Mouse (Mus musculus) midbrain, postnatal 0 days (tissue): ENCODE measurements around the gene Wwox. TPM values are rescaled to one million over a fixed set of nuclear protein-coding genes. Genes with fewer than 3 reads are reported as not detected.
A peak's percentile ranks its signal among the peaks of the same experiment; 100 is the strongest.

ENCODE experiments used
- ATAC-seq: fragments of 200-750 bp; cut with Nextera tagmentation; 2 replicates; pipeline ENCODE4 v1.8.0; 2017; ENCODE audit warnings: moderate number of reproducible peaks, mild to moderate bottlenecking, moderate TSS enrichment, moderate library complexity; ENCODE audit not compliant: low FRiP score
- DNase-seq: peaks from one replicate; pipeline ENCODE4 v3.0.0-alpha.2; 2015; ENCODE audit warnings: low spot score
- H3K27ac ChIP-seq: fragments of 300-500 bp; sonication (generic); 2 replicates; pipeline ENCODE4 v1.5.1; 2014; ENCODE audit warnings: low read depth, mild to moderate bottlenecking, low read length, mixed read lengths
- H3K27me3 ChIP-seq: fragments of 300-500 bp; sonication (generic); 2 replicates; pipeline ENCODE4 v1.6.1; 2014; ENCODE audit warnings: low read length, control low read depth, mixed read lengths; ENCODE audit not compliant: insufficient read depth
- H3K36me3 ChIP-seq: fragments of 300-500 bp; sonication (generic); 2 replicates; pipeline ENCODE4 v1.6.1; 2014; ENCODE audit warnings: low read length, control low read depth, mixed read lengths; ENCODE audit not compliant: insufficient read depth
- H3K4me1 ChIP-seq: fragments of 300-500 bp; sonication (generic); 2 replicates; pipeline ENCODE4 v1.6.1; 2014; ENCODE audit warnings: mild to moderate bottlenecking, control low read depth, antibody characterized with exemption, low read length, mixed read lengths; ENCODE audit not compliant: insufficient read depth
- H3K4me2 ChIP-seq: fragments of 300-500 bp; sonication (generic); 2 replicates; pipeline ENCODE4 v1.6.1; 2014; ENCODE audit warnings: low read depth, mild to moderate bottlenecking, low read length, mixed read lengths; ENCODE audit not compliant: poor library complexity, severe bottlenecking
- H3K4me3 ChIP-seq: fragments of 300-500 bp; sonication (generic); 2 replicates; pipeline ENCODE4 v1.5.1; 2014; ENCODE audit warnings: low read depth, mild to moderate bottlenecking, low read length, moderate library complexity
- H3K9ac ChIP-seq: fragments of 300-500 bp; sonication (generic); replicated peaks from 2 replicates; pipeline ENCODE4 v1.6.1; 2014; ENCODE audit warnings: mild to moderate bottlenecking, low read length, moderate library complexity, mixed read lengths; ENCODE audit not compliant: poor library complexity, severe bottlenecking
- H3K9me3 ChIP-seq: fragments of 300-500 bp; sonication (generic); 2 replicates; pipeline ENCODE4 v1.6.1; 2016; ENCODE audit warnings: low read length, control low read depth
- CTCF ChIP-seq: IDR thresholded peaks from 2 replicates; pipeline ENCODE4 v1.5.1; 2016; ENCODE audit warnings: antibody characterized with exemption, mild to moderate bottlenecking
- WGBS: fragments of 180-500 bp; shearing (Covaris S2); extraction: QIAGEN DNeasy Blood & Tissue Kit; methylation state at CpG from one replicate; pipeline ENCODE4 v1.1.7; 2014; 5-methylcytosine and 5-hydroxymethylcytosine counted together
- polyA plus RNA-seq: library from polyadenylated mRNA; unstranded; fragments of >200 nt; fragmentation: Nextera tagmentation; extraction: Ambion mirVana; gene quantifications from 2 replicates; pipeline ENCODE4 v1.2.1, GENCODE M21; 2015
- total RNA-seq: library from RNA; depleted of rRNA; stranded (reverse); fragments of >200 nt; gene quantifications from 2 replicates; pipeline ENCODE4 v1.2.3, GENCODE M21; 2014

The Wwox gene
- total and polyA plus RNA-seq, 2 experiments from 2014 or later = 15.4 to 17.2 TPM

- Histone ChIP-seq H3K36me3 (no peaks in the 10 kb centered on the region), H3K4me1 (no peaks in the 10 kb centered on the region), H3K27me3 (no peaks in the 10 kb centered on the region), H3K9ac (no peak overlapping the region), H3K4me3 (no peak overlapping the region), H3K27ac (no peak overlapping the region), H3K9me3 (no peaks in the 10 kb centered on the region), H3K4me2 (no peak overlapping the region)
- 79% methylated on average over 15 of the region's 15 CpGs for WGBS
- ATAC-seq (no peak), DNase-seq (no peak)
- no peak for TF ChIP-seq CTCF
Measured at GRCm38 (mm10) chr8:114455953-114456352, 16.5 kb downstream of the Wwox start.

- ATAC-seq = no peak
- no peak overlapping the region for H3K4me2 ChIP-seq
- H3K9ac ChIP-seq = no peak overlapping the region
- H3K27me3 ChIP-seq = no peaks in the 10 kb centered on the region
- no peak overlapping the region for H3K4me3 ChIP-seq
- H3K9me3 ChIP-seq = no peaks in the 10 kb centered on the region
- no peak overlapping the region for H3K27ac ChIP-seq
- TF ChIP-seq CTCF = no peak
- H3K4me1 ChIP-seq = peaks cover 2% of the 10 kb centered on the region; the same call in 1 of the 2 replicates
- H3K36me3 ChIP-seq = no peaks in the 10 kb centered on the region
- 72% methylated on average over 25 of the region's 25 CpGs for WGBS
- DNase-seq = no peak
Measured at GRCm38 (mm10) chr8:114458113-114458784, 18.8 kb downstream of the Wwox start.

- DNase-seq = no peak
- ATAC-seq = no peak
- H3K4me2 ChIP-seq = no peak overlapping the region
- no peak overlapping the region for H3K27ac ChIP-seq
- H3K27me3 ChIP-seq = no peaks in the 10 kb centered on the region
- peaks cover 5% of the 10 kb centered on the region; the same call in 1 of the 2 replicates for H3K4me1 ChIP-seq
- peak; percentile 25 for TF ChIP-seq CTCF
- no peaks in the 10 kb centered on the region for H3K9me3 ChIP-seq
- H3K4me3 ChIP-seq = no peak overlapping the region
- H3K9ac ChIP-seq = no peak overlapping the region
- WGBS = 60% methylated on average over 5 of the region's 5 CpGs
- H3K36me3 ChIP-seq = no peaks in the 10 kb centered on the region
Measured at GRCm38 (mm10) chr8:114460600-114460999, 21.1 kb downstream of the Wwox start.

- no peak overlapping the region for H3K4me3 ChIP-seq
- no peak overlapping the region for H3K4me2 ChIP-seq
- H3K36me3 ChIP-seq = no peaks in the 10 kb centered on the region
- peaks cover 5% of the 10 kb centered on the region; the same call in 1 of the 2 replicates for H3K4me1 ChIP-seq
- H3K27me3 ChIP-seq = no peaks in the 10 kb centered on the region
- TF ChIP-seq CTCF = no peak
- no peak for DNase-seq
- no peak overlapping the region for H3K9ac ChIP-seq
- H3K27ac ChIP-seq = no peak overlapping the region
- WGBS = 85% methylated on average over 11 of the region's 11 CpGs
- no peaks in the 10 kb centered on the region for H3K9me3 ChIP-seq
- ATAC-seq = no peak
Measured at GRCm38 (mm10) chr8:114462591-114462990, 23.1 kb downstream of the Wwox start.

GRCm38 (mm10) chr8:114463305-114463704 is 23.9 kb downstream of the Wwox start:
- Histone ChIP-seq H3K4me2 (no peak overlapping the region), H3K36me3 (no peaks in the 10 kb centered on the region), H3K27ac (no peak overlapping the region), H3K9me3 (no peaks in the 10 kb centered on the region), H3K4me3 (no peak overlapping the region), H3K27me3 (no peaks in the 10 kb centered on the region), H3K9ac (no peak overlapping the region), H3K4me1 (peaks cover 5% of the 10 kb centered on the region; the same call in 1 of the 2 replicates)
- DNase-seq (no peak), ATAC-seq (no peak)
- WGBS = 37% methylated on average over 10 of the region's 10 CpGs
- TF ChIP-seq CTCF = no peak

GRCm38 (mm10) chr8:114468526-114469207 is 29.2 kb downstream of the Wwox start:
- Histone ChIP-seq H3K9ac (no peak overlapping the region), H3K4me2 (no peak overlapping the region), H3K4me3 (no peak overlapping the region), H3K27me3 (no peaks in the 10 kb centered on the region), H3K9me3 (no peaks in the 10 kb centered on the region), H3K4me1 (no peaks in the 10 kb centered on the region), H3K36me3 (no peaks in the 10 kb centered on the region), H3K27ac (no peak overlapping the region)
- WGBS = 62% methylated on average over 21 of the region's 21 CpGs
- DNase-seq (peak; percentile 70), ATAC-seq (no peak)
- TF ChIP-seq CTCF = no peak
